Mouse (Mus musculus): ENCODE results near the gene Numb.

The Numb gene

DNA sequence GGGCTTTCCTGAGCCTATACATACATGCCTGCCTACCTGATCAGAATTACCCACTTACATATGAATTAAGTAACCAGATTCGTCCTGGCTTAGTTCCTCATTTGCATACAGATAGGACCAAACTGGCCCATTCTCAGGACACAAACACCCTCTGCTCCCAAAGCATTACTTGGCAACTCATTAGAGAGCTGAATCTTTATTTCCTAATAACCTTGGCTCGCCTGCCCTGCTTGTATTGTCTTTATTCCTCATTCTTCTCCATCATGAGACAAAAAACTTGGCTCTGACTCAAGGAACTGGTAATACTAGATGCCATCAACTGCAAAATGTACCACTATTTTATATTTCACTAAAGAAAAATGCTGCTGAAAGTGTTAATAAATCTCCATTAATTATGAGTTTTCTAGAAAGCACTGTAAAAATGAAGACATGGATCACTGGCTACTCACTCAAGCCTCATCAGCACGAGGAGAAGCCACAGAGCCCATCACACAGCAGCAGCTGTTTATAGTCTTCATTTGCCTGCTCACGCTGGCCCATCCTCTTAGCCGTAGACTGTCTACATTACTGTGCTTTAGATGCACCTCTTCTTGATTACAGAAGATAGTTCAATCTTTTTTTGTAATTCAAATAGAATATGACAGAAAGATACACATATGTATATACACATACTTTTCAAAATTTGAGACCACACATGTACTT, 69.1 kb downstream of the Numb start:
- no peak for DNase-seq (ENCODE audit: low read depth)

DNA sequence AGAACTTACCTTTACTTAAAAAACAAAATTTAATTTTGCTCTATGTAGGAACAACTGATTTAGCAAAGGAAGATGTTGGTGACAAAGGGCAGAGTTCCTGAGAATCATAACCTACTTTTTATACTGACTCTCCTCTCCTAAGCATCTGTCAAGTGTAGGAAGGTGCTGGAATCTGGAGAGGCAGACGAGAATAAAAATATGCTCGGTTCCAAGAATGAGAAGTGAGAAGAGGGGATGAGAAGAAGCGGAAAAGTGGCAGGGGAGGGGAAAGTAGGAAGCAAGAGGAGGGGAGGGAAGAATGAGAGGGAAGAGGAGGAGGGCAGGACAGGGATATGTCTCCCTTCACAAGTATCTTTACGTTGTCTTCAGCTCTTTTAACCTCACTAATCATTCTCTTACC, 71.4 kb downstream of the Numb start:
- DNase-seq (ENCODE audit: low read depth), result no peak

DNA sequence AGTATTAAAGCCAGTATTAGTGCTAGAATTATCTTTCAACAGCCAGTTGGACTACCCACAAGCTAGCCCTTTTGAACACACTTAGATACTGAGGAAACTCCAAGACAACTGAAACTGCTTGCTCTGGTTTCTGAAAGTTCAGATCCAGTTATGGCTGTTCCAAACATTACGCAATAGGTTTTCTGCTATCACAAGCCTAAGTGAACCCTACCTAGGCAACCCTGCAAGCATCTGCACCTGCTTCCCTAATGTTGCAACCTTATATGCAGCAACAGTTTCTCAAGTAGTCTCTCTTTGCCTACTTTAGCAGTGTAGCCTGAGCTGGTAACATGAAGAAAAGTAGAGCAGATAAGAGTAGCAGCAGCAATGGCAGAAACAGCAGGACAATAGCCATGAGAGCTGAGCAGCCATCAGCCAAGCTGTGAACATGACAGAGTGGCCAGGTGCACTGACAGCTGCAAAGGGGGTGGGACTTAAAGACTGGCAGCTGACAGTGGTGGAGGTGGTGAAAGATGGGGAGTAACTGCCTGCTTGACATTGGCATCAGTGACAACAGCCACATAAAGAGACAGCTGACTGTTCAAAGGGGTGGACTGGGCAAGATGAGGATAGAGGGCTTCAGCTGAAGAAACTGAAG, 73.0 kb downstream of the Numb start:
- DNase-seq (ENCODE audit: low read depth), result no peak

DNA sequence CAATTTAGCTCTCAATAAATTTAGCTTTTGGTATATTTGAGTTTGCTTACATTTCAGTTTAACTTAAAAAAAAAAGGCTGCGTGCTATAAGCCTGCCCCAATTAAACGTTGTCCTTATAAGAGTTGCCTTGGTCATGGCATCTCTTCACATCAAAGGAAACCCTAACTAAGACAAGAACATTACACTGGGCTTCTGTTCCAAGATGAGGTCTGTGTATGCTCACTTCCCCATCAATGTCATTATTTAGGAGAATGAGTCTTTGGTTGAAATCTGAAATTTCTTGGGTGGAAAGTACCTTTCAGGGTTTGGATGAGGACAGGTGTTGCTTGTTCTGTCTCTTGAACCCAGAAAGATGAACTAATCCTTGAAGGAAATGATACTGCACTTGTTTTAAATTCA, 73.9 kb downstream of the Numb start:
- DNase-seq (ENCODE audit: low read depth), result no peak

DNA sequence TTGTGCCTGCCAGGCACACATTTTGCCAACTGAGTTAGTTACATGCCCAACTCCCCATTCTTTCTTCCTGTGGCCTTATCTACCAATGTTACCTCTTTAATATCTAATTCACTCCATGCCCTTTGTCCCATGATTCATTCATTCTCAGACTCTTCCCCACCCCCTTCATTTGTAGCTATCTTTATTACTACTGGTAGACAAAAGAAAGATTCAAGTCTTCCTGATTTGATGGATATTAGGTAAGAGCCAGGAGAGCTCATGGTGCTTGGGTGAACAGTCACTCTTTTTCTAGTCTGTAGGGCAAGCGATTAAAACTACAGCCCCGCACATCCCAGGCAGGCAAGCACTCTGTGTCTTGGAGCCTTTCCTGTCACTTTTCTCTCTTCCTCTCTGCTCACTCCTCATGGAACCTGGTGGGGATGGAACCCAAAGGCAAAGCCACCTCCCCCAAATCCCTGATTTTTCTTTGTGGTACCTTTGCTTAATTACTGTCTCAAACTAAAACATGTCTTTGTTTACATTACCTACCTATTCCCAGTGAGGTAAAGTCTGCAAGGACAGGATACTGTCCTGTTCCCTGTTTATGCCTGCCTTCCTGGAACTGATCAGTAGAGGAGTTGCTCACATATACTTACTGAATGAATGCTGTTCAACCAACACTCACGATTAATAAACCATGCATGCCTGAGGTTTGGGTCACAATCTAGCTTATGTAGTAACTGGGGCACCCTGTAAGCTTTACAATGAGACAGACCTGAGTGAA, 78.9 kb downstream of the Numb start:
- DNase-seq (ENCODE audit: low read depth), result no peak

DNA sequence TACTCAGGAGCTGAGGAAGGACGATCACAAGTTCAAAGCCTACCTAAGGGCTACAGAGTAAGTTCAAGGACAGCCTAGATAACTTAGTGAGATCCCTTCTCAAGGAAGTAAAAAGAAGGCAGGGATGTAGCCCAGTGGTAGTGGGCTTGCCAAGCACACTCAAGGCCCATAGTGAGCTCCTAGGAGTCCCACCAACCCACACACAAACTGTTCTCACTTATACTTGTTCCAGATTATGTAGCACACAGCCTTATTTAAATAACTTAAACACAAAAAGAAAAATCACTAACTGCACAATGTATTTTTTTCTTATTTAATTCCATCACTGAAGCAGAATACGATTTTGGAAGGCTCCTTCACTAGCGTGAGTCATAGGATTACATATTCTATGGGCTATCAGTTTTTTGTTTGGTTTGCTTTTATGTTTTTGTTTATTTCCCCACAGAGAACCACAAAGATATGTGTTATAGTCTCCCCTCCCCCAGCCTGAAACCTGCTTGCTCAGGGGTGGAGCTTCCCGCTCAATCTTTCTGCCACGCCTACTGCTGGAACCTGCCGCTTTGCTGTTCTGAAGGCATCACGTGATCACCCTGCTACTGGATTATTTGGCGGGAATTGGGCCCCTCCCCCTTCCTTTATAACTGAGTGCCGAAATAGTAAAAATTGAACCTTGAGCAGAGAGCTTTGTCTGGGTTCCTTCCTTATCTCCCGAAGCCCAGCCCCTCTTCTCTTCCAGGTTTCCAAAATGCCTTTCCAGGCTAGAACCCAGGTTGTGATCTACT, 80.1 kb downstream of the Numb start:
- DNase-seq (ENCODE audit: low read depth), result no peak

DNA sequence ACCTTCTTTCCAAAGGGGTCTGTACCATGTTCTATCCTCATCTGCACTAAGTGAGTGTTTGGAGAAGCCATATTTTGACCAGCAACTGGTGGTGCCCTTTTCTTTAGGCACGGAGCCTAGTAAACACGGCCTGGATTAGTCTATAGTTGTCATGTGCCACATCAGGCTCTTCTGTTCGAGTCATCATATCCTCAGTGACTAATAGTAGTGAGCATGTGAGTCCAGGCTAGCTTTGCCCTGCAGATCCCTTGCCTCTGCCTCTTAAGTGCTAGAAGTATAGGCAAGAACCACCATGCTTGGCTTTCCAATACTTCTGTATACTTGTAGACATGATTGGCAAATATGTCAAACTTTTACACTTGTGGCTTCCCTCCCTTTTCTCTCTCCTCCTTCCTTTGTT, 87.8 kb downstream of the Numb start:
- peak; percentile 26 for DNase-seq (ENCODE audit: low read depth)

DNA sequence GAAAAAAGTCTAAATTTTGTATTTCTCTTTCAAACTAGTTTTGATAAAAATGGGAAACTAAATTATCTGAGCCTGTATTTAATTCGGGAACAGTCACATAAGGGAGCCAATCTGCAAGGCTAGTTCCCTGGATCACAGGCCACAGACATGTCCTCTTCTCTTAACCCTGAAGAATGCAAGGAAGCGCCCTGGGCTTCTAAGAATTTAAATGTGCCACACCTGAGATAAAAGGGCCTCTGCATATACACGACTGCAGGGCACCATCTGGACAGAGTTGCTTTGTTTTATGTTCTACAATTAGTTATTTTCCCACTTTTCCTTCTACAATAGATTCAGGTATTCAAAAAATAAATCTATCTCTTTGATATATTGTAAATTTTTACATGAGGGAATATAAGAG, 91.3 kb downstream of the Numb start:
- no peak for DNase-seq (ENCODE audit: low read depth)

DNA sequence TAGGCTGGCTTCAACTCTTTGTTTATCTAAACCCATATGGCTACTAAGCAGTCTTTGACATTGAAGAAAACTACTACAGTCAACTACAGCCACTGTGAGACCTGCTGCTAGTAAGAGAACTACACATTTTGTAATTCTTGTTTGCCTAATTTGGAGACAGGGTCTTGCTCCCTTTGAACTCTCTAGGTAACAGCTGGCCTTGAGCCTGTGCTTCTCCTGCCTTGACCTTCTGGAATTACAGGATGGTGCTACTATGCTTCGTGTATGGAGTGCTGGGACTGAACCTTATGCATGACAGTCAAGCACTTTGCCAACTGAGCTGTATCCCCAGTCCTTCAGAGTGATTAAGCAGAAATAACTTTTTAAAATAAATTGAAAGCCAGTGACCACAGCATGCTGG, 105.1 kb downstream of the Numb start:
- no peak for DNase-seq (ENCODE audit: low read depth)

DNA sequence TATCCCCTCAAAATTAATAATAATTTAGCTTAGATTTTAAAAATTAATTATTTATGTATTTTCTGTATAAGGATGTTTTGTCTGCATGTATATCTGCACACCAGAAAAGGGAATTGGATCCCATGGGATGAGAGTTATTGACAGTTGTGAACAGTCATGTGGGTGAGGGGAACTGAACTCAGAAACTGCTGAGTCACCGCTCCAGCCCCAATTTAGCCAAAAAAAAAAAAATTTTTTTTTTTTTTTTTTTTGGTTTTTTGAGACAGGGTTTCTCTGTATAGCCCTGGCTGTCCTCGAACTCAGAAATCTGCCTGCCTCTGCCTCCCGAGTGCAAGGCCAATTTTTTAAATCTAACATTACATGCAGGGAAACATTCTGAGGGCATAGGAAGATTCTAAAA, 109.8 kb downstream of the Numb start:
- peak; percentile 16 for DNase-seq (ENCODE audit: low read depth)

DNA sequence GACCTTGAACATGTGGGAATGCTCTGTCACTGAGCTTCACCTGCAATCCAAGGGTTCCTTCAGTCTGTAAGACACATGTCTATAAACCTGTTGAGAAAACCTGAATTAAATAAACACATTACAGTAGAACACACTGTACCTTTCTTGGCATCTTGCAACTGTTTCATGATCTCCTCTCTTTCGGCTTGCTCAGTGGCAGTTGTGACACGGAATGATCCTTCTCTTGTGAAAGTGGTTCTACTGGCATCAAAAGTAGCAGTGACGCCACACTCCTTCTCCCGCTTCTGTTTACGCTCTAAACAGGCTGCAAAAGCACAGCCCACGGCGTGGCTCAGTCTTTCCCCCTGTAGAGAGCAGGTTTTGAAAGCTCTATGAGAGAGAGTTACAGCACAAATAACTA, 118.1 kb downstream of the Numb start:
- DNase-seq (ENCODE audit: low read depth), result no peak

DNA sequence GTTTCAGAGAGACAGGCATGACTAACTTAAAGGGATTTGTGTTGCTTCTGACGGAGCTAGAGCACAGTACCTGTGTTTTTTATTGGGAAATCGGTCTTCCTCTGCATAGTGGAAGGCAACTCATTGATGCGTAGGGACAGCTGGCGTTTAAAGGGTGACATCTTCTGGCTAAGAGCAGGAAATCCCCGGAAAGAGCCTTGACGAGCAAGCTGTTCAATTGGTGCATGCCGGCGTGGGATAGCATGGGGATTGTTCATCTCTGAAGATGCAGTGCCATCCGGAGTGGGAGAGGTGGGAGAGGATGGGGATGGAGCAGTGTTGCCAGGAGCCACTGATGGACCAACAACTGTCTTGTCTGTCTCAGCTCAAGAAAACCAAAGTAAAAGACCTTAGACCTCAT, 120.8 kb downstream of the Numb start:
- DNase-seq (ENCODE audit: low read depth), result no peak

DNA sequence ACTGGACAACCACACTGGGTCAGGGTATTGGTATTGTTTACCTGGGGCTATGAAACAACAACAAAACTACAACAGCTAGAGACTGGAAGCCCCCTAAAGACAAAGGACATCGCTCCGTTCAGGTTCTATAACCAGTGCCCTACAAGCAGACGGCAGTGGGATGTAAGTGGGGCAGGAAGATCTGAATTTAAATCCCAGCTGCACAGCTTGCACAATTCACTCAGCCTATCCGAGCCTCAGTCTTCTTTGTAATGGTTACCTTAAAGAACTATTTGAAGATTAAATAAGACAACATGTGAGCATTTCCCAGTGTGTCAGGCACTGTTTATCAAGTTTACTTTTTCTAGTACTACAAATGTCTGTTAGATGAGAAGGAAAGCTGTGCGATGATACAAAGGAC, 123.4 kb downstream of the Numb start:
- DNase-seq (ENCODE audit: low read depth), result no peak

DNA sequence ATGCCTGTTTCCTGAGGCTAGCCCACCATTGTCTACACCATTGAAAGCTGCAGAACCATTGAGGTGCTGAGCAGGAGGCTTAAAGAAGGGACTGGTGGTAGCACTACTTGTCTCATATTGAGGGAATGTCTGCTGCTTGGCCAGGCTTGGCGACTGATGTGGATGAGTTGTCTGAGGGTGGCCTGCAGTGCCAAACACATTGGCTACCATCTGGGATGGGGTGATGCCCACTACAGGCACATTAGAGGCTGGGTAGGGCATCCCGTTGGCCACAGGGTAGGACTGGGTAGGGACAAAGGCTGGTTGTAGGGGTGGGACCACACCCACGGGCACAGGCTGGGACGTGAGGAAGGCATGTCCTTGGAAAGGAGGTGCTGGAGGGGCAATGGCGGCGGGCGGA, 126.1 kb downstream of the Numb start:
- no peak for DNase-seq (ENCODE audit: low read depth)

DNA sequence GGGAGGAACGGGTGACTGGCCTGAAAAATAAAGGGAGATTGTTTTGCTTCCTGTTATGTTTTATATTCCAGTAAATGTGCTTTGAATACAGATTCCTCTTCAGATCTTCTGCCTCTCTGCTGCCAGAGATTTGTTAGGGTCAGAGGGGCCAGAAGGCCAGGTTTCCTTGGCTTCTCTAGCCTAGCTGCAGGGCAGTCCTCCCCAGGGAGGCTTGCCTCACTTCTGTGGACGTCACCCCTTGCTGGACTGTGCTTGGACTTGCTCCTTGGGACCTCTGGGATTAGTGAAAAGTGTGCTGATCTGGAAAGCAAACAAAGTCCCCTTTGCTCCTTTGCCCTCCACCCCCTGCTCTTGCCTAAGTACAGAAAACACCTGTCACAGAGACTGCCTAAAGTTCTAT, 126.7 kb downstream of the Numb start:
- DNase-seq (ENCODE audit: low read depth), result no peak

DNA sequence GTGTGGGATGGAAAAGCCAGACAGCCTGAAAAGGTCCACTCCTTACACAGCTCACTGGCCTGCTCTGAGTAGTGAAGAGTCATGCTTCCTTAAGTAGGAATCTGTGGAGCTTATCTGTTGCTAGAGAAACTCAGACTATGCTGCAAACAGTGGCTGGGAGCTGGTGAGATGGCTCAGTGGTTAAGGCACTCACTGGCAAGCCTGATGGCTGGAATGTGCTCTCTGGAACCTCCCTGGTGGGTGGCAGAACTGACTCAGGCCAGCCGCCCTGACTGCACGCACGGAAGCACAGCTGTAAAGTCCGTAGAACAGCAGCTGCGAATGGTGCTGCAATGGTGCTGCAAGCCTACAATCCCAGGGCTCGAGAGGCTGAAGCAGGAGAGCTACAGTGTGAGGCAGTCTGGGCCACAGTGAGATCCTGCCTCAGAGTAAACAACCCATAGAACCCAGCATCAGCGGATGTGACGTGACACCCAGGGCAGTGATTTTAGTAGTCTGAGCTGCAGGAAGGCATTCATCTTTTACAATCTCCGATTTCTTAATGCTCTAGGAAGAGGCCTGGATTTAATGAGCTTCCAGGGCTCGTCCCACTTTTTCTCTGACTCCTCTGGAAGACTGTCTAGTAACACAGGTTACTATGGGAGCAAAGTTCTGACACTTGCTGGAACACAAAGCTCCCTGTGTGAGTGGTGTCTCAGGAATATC, 128.9 kb downstream of the Numb start:
- peak; percentile 13 for DNase-seq (ENCODE audit: low read depth)

DNA sequence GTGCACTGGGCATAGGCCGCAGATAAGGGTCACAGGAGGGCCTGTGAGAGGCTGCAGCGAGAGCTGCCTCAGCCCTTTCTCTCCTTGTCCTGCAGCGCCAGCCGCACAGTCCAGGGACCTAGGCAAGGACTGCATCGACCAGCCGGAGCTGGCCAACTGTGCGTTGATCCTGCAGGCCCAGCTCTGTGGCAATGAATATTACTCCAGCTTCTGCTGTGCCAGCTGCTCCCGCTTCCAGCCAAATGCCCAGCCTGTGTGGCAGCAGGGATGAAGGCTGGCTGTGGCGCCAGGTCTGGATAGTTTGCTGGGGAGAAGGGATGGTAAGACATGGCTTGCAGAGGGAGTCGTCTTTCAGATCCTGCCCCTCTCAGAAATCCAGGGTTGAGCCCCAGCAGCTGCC, 130.0 kb downstream of the Numb start:
- no peak for DNase-seq (ENCODE audit: low read depth)

DNA sequence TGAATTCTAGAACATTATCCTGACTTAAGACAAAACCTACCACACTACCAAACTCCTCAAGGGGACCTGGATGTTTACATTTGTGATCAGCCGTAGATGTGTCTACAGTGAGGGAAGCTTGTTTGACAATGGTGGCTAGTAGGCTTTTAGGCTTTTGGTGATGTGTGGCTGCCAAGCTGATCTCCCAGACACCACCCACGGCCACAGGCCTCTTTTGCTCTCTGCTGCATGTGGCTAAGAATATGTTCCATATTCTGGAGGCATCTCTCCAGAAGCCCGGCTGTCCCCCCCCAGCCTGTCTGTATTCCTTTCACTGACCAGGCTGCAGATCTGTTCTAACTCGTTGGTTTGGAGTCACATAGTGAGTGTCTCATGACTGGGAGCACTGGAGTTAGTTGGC, 131.0 kb downstream of the Numb start:
- DNase-seq (ENCODE audit: low read depth), result no peak

DNA sequence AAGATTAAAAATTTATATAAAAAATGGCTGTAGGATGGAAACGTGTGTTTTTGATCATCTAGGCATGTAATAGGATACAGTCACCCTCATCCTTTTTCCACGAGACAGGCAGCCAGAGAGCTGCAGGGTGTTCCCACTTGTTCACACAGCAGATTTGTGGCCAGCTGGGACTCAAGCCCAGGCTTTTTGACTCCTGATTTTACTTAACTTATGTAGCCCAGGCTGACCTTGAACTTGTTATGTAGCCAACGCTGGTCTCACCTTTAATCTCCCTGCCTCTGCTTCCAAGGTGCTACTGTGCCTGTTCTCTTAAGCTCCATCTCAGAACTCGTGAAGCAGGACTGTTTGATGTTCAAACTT, 132.0 kb downstream of the Numb start:
- DNase-seq (ENCODE audit: low read depth), result peak; percentile 78

DNA sequence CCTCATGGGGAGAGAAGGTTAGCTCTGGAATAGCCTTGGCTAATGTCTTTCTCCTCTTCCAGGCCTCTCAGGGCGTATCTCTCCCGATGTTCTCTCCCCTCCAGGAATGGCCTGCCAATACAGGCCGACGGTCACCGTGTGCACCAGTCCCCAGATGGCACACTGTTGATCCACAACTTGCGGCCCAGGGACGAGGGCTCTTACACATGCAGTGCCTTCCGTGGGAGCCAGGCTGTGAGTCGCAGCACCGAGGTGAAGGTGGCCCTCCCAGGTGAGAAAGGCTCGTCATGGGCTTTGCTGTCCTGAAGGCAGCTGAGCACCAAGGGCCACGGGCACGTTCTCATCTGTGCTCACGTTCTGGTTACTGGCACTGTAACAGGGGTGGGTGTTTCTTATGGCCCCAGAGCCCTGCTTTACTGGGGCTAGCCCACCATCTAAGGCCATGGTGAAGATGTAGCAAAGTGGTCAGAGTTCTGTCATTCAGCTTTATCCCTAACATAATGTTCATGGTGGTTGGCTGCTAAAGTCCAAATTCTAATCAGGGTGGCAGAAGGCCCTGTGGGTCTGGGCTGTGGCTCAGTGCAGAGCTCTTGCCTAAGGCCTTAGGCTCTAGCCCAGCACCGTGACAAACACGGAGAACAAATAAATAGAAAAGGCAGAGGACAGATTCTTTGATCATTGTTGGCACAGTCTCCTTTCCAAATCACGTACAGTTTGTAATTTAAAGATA, 132.5 kb downstream of the Numb start:
- DNase-seq (ENCODE audit: low read depth), result no peak

DNA sequence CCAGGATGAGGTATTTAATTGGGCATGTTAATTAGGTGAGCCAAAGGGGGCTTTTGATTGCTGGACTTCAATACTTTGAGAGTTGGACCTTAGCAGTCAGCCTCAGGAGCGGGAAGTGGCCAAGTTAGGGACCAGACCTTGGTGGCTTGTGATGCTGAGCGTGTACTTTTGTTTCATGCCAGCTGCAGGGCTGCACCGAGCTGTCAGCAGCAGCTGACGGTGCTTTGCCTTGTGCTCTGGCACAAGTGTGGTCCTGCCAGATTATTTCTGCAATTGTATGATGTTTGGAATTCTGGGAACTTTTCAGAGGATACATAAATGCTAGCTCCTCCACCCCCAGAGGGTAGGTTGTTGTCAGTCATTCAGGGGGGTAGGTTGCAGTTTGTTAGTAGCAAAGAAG, 136.4 kb downstream of the Numb start:
- DNase-seq (ENCODE audit: low read depth), result no peak

Data from NIH3T3 (cell line).